Mouse (Mus musculus) liver, embryonic 16.5 days (tissue): ENCODE data around the gene Mphosph10. TPM values are rescaled to one million over a fixed set of nuclear protein-coding genes. Genes with fewer than 3 reads are reported as not detected.

Experiments
- ATAC-seq: fragments of 200-750 bp; cut with Nextera tagmentation; 2 replicates; pipeline ENCODE4 v1.8.0; 2017; ENCODE audit warnings: low read depth, mild to moderate bottlenecking, moderate number of reproducible peaks, moderate library complexity
- H3K27ac ChIP-seq: fragments of 300-500 bp; sonication (generic); 2 replicates; pipeline ENCODE4 v1.5.1; 2014; ENCODE audit warnings: mild to moderate bottlenecking, low read length
- H3K27me3 ChIP-seq: fragments of 300-500 bp; sonication (generic); 2 replicates; pipeline ENCODE4 v1.6.1; 2014; ENCODE audit warnings: low read depth, low read length, mixed read lengths; ENCODE audit not compliant: control insufficient read depth, insufficient read depth
- H3K36me3 ChIP-seq: fragments of 300-500 bp; sonication (generic); 2 replicates; pipeline ENCODE4 v1.6.1; 2014; ENCODE audit warnings: mild to moderate bottlenecking; ENCODE audit not compliant: control insufficient read depth, insufficient read depth
- H3K4me1 ChIP-seq: fragments of 300-500 bp; sonication (generic); 2 replicates; pipeline ENCODE4 v1.6.1; 2014; ENCODE audit warnings: low read depth, low read length, mixed read lengths; ENCODE audit not compliant: control insufficient read depth
- H3K4me2 ChIP-seq: fragments of 300-500 bp; sonication (generic); 2 replicates; pipeline ENCODE4 v1.6.1; 2014; ENCODE audit warnings: low read depth, low read length, mixed read lengths
- H3K4me3 ChIP-seq: fragments of 300-500 bp; sonication (generic); 2 replicates; pipeline ENCODE4 v1.5.1; 2014; ENCODE audit warnings: low read depth, mild to moderate bottlenecking, low read length
- H3K9ac ChIP-seq: fragments of 300-500 bp; sonication (generic); 2 replicates; pipeline ENCODE4 v1.6.1; 2014; ENCODE audit warnings: low read depth, low read length
- H3K9me3 ChIP-seq: fragments of 300-500 bp; sonication (generic); replicated peaks from 2 replicates; pipeline ENCODE4 v1.6.1; 2016; ENCODE audit warnings: low read length; ENCODE audit not compliant: control insufficient read depth
- WGBS: fragments of 180-500 bp; shearing (Covaris S2); extraction: QIAGEN DNeasy Blood & Tissue Kit; methylation state at CpG from one replicate; pipeline ENCODE4 v1.1.7; 2014; ENCODE audit not compliant: insufficient replicate concordance; 5-methylcytosine and 5-hydroxymethylcytosine counted together
- polyA plus RNA-seq: library from polyadenylated mRNA; unstranded; fragments of >200 nt; fragmentation: Nextera tagmentation; extraction: Ambion mirVana; gene quantifications from 2 replicates; pipeline ENCODE4 v1.2.1, GENCODE M21; 2015

Mphosph10 gene
- polyA plus RNA-seq, 1 experiment from 2014 or later = 15.1 TPM

GRCm38 (mm10) chr7:64373830-64374562 lies 18.1 kb downstream of the Mphosph10 start, which contains the start of gene Fan1:
TSS of gene Fan1 (minus strand) at chr7:64374095.
- peak within 1 kb of the TSS; percentile 79 for H3K9ac ChIP-seq
- no peaks in the 10 kb centered on the region for H3K27me3 ChIP-seq
- H3K4me3 ChIP-seq = peak within 1 kb of the TSS; percentile 83
- H3K27ac ChIP-seq = peak within 1 kb of the TSS; percentile 91
- WGBS = 5% methylated on average over 27 of the region's 27 CpGs
- peaks cover 4% of the 10 kb centered on the region for H3K4me1 ChIP-seq
- H3K4me2 ChIP-seq = peak within 1 kb of the TSS; percentile 76
- peak; percentile 95 for ATAC-seq
- H3K9me3 ChIP-seq = no peaks in the 10 kb centered on the region
- peaks cover 25% of the 10 kb centered on the region for H3K36me3 ChIP-seq

GRCm38 (mm10) chr7:64373147-64373829 lies 18.8 kb downstream of the Mphosph10 start:
- Histone ChIP-seq H3K4me1 (peaks cover 4% of the 10 kb centered on the region), H3K4me3 (peak overlapping the region; percentile 83), H3K27ac (peak overlapping the region; percentile 91), H3K4me2 (peak overlapping the region; percentile 76), H3K9me3 (no peaks in the 10 kb centered on the region), H3K9ac (peak overlapping the region; percentile 79), H3K36me3 (peaks cover 20% of the 10 kb centered on the region), H3K27me3 (no peaks in the 10 kb centered on the region)
- WGBS = 9% methylated on average over 18 of the region's 18 CpGs
- peak; percentile 10; the same call in 1 of the 2 replicates for ATAC-seq

GRCm38 (mm10) chr7:64371940-64372878 lies 19.9 kb downstream of the Mphosph10 start:
- ATAC-seq = no peak
- no peak overlapping the region for H3K4me2 ChIP-seq
- H3K36me3 ChIP-seq = peaks cover 11% of the 10 kb centered on the region
- no peak overlapping the region for H3K4me3 ChIP-seq
- 84% methylated on average over 23 of the region's 23 CpGs for WGBS
- no peak overlapping the region for H3K27ac ChIP-seq
- H3K27me3 ChIP-seq = no peaks in the 10 kb centered on the region
- no peaks in the 10 kb centered on the region for H3K9me3 ChIP-seq
- no peak overlapping the region for H3K9ac ChIP-seq
- peaks cover 4% of the 10 kb centered on the region for H3K4me1 ChIP-seq

GRCm38 (mm10) chr7:64369841-64370240 lies 22.2 kb downstream of the Mphosph10 start:
- no peaks in the 10 kb centered on the region for H3K36me3 ChIP-seq
- 77% methylated on average over 6 of the region's 6 CpGs for WGBS
- H3K4me3 ChIP-seq = no peak overlapping the region
- ATAC-seq = no peak
- H3K9me3 ChIP-seq = no peaks in the 10 kb centered on the region
- no peak overlapping the region for H3K4me2 ChIP-seq
- no peak overlapping the region for H3K27ac ChIP-seq
- H3K27me3 ChIP-seq = no peaks in the 10 kb centered on the region
- peaks cover 4% of the 10 kb centered on the region for H3K4me1 ChIP-seq
- H3K9ac ChIP-seq = no peak overlapping the region

GRCm38 (mm10) chr7:64365863-64366262 lies 26.2 kb downstream of the Mphosph10 start:
- H3K9me3 ChIP-seq = no peaks in the 10 kb centered on the region
- H3K4me3 ChIP-seq = no peak overlapping the region
- H3K9ac ChIP-seq = no peak overlapping the region
- no peak overlapping the region for H3K27ac ChIP-seq
- H3K4me2 ChIP-seq = no peak overlapping the region
- H3K27me3 ChIP-seq = no peaks in the 10 kb centered on the region
- ATAC-seq = no peak
- no peaks in the 10 kb centered on the region; the same call in 1 of the 2 replicates for H3K36me3 ChIP-seq
- no peaks in the 10 kb centered on the region for H3K4me1 ChIP-seq
- 73% methylated on average over 5 of the region's 5 CpGs for WGBS

- 43% methylated on average over 3 of the region's 3 CpGs for WGBS
Measured at GRCm38 (mm10) chr7:64360586-64360945, 31.5 kb downstream of the Mphosph10 start.

DNA sequence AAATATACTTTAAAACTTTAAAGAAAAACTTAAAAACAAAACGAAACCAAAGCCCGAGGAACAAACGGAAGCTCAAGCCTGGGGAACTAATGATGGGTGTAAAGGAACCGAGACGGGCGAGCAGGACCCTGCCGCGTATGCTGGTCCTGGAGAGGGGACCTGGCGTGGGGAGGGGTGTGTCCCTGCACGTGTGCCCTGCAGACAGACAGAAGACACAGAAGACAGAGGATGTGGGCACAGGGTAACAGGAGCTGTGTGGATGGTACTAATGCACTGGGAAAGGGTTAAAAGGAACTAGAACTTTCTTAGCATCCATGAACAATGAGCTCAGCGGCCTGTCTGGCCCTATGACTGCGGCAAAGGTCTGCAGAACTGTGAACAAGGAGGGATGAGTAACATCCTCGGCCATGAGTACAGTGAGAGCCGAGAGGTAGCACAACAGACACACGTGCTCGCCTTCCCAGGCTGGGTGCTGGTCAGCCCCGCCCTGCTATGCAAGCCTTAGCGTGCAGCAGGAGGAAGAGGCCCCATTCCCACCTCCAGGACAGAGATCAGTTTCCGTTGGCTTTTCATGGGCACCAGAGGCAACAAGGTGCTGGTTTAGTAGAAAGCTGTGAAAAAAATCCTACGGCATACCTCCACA lies 32.0 kb downstream of the Mphosph10 start:
- no peaks in the 10 kb centered on the region for H3K4me1 ChIP-seq
- no peak for ATAC-seq
- no peak overlapping the region for H3K4me2 ChIP-seq

More at GRCm38 (mm10) chr7:64360586-64360945, 31.5 kb downstream of the Mphosph10 start:
- H3K27ac ChIP-seq = no peak overlapping the region
- H3K36me3 ChIP-seq = no peaks in the 10 kb centered on the region; the same call in 1 of the 2 replicates
- no peaks in the 10 kb centered on the region for H3K4me1 ChIP-seq
- no peaks in the 10 kb centered on the region for H3K9me3 ChIP-seq
- H3K27me3 ChIP-seq = no peaks in the 10 kb centered on the region
- no peak overlapping the region for H3K4me2 ChIP-seq
- no peak for ATAC-seq
- H3K9ac ChIP-seq = no peak overlapping the region
- no peak overlapping the region for H3K4me3 ChIP-seq

GRCm38 (mm10) chr7:64358666-64359065 lies 33.4 kb downstream of the Mphosph10 start:
- no peak for ATAC-seq
- Histone ChIP-seq H3K27me3 (no peaks in the 10 kb centered on the region), H3K27ac (no peak overlapping the region), H3K4me2 (no peak overlapping the region), H3K36me3 (no peaks in the 10 kb centered on the region; the same call in 1 of the 2 replicates), H3K9me3 (no peaks in the 10 kb centered on the region), H3K4me1 (no peaks in the 10 kb centered on the region), H3K9ac (no peak overlapping the region), H3K4me3 (no peak overlapping the region)
- 75% methylated on average over 6 of the region's 6 CpGs for WGBS

More for the DNA sequence above, 32.0 kb downstream of the Mphosph10 start:
- Histone ChIP-seq H3K27ac (no peak overlapping the region), H3K4me3 (no peak overlapping the region), H3K9me3 (no peaks in the 10 kb centered on the region), H3K36me3 (no peaks in the 10 kb centered on the region; the same call in 1 of the 2 replicates), H3K27me3 (no peaks in the 10 kb centered on the region), H3K9ac (no peak overlapping the region)
- 71% methylated on average over 20 of the region's 20 CpGs for WGBS
